Mouse (Mus musculus): ENCODE measurements at regions not wholly inside any gene's neighbourhood (a gene's known extent, or its start where the extent isn't known, plus 50 kb on each side); places are given as distances from the start of the nearest gene placed in this dataset.

DNA sequence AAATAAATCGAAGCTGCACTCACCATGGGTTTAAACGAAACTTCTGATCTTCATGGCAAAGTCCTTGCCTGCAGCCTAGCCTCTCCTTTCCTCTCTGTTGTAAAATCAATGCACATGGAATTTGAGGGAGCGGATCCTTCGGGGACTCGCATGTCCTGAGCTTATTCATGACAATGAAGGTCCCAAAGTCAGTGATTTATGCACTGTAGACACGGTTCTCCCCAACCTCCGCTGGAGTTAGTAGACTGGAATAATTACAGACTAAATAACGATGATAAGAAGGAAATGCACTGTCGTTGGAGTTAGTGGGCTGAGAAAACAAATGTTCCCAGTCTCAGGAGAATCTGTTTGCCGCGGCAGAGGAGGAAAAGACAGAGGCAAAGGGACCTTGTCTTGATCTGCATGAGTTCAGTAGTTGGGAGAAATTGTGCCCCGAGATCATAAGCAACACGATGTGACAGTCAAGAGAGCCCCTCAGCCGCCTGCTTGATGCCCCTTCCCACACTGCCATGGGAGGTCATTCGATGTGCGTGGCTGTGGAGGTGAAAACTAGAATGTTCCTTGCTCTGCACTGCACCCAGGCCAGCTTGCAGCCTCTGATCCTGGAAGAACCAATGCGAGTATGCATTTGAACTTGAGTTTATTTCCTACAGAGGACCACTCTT, 116.1 kb upstream of the Prox1 start:
- no peak for DNase-seq
- TF ChIP-seq POLR2A (IDR thresholded peaks at IDR 0.05; ENCODE audit: low read depth, low read length) (no peak), CTCF (conservative IDR thresholded peaks at IDR 0.05; ENCODE audit: insufficient read depth, insufficient read length, low read depth, low read length) (no peak)

GRCm38 (mm10) chr1:190285636-190286035, 115.1 kb upstream of the Prox1 start:
- 87% methylated on average over 8 of the region's 8 CpGs for WGBS
- DNase-seq, result no peak

More for the DNA sequence above, 116.1 kb upstream of the Prox1 start:
- H3K27ac ChIP-seq (ENCODE audit: insufficient read depth, low read depth, low read length), result no peak overlapping the region
- no peaks in the 10 kb centered on the region for H3K36me3 ChIP-seq (ENCODE audit: control insufficient read depth, insufficient read depth, low read length)
- no peak overlapping the region for H3K4me3 ChIP-seq (ENCODE audit: insufficient read depth, low read depth, low read length)
- 28% methylated on average over 17 of the region's 17 CpGs for WGBS
- H3K27me3 ChIP-seq (replicated peaks; ENCODE audit: control insufficient read depth, insufficient read depth, low read length), result no peaks in the 10 kb centered on the region
- no peaks in the 10 kb centered on the region for H3K4me1 ChIP-seq (ENCODE audit: control insufficient read depth, insufficient read depth, low read length)

DNA sequence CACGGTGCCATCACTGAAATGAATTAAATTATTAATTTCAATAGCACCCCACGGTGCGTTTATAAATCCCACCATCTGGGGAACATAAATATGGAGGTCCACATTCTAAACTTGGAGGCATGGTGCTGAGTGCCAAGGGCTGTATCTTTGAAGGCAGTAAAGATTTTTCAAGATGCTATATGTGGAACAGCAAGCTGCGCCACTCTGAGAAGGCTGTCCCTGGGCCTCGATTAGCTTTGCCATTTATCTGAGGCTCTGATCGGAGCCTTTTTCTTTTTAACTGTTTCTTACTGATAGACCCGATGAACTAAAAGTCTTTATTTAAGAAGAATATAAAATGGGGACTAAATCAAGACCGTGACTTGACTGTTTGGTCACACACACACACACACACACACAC, 114.5 kb upstream of the Prox1 start:
- Histone ChIP-seq H3K27me3 (replicated peaks; ENCODE audit: control insufficient read depth, insufficient read depth, low read length) (no peaks in the 10 kb centered on the region), H3K27ac (ENCODE audit: insufficient read depth, low read depth, low read length) (no peak overlapping the region), H3K36me3 (ENCODE audit: control insufficient read depth, insufficient read depth, low read length) (no peaks in the 10 kb centered on the region), H3K4me1 (ENCODE audit: control insufficient read depth, insufficient read depth, low read length) (no peaks in the 10 kb centered on the region), H3K4me3 (ENCODE audit: insufficient read depth, low read depth, low read length) (no peak overlapping the region)
- WGBS, result 93% methylated on average over 8 of the region's 8 CpGs
- no peak for DNase-seq
- no peak for TF ChIP-seq POLR2A (IDR thresholded peaks at IDR 0.05; ENCODE audit: low read depth, low read length)
- TF ChIP-seq CTCF (conservative IDR thresholded peaks at IDR 0.05; ENCODE audit: insufficient read depth, insufficient read length, low read depth, low read length), result no peak

More at GRCm38 (mm10) chr1:190285636-190286035, 115.1 kb upstream of the Prox1 start:
- no peaks in the 10 kb centered on the region for H3K36me3 ChIP-seq (ENCODE audit: control insufficient read depth, insufficient read depth, low read length)
- no peak overlapping the region for H3K27ac ChIP-seq (ENCODE audit: insufficient read depth, low read depth, low read length)
- TF ChIP-seq POLR2A (IDR thresholded peaks at IDR 0.05; ENCODE audit: low read depth, low read length), result no peak
- TF ChIP-seq CTCF (conservative IDR thresholded peaks at IDR 0.05; ENCODE audit: insufficient read depth, insufficient read length, low read depth, low read length), result no peak
- no peak overlapping the region for H3K4me3 ChIP-seq (ENCODE audit: insufficient read depth, low read depth, low read length)
- no peaks in the 10 kb centered on the region for H3K27me3 ChIP-seq (replicated peaks; ENCODE audit: control insufficient read depth, insufficient read depth, low read length)
- no peaks in the 10 kb centered on the region for H3K4me1 ChIP-seq (ENCODE audit: control insufficient read depth, insufficient read depth, low read length)

GRCm38 (mm10) chr1:190284138-190284537, 113.6 kb upstream of the Prox1 start:
- no peaks in the 10 kb centered on the region for H3K36me3 ChIP-seq (ENCODE audit: control insufficient read depth, insufficient read depth, low read length)
- no peaks in the 10 kb centered on the region for H3K4me1 ChIP-seq (ENCODE audit: control insufficient read depth, insufficient read depth, low read length)
- H3K27me3 ChIP-seq (replicated peaks; ENCODE audit: control insufficient read depth, insufficient read depth, low read length), result no peaks in the 10 kb centered on the region
- no peak for TF ChIP-seq CTCF (conservative IDR thresholded peaks at IDR 0.05; ENCODE audit: insufficient read depth, insufficient read length, low read depth, low read length)
- no peak for TF ChIP-seq POLR2A (IDR thresholded peaks at IDR 0.05; ENCODE audit: low read depth, low read length)
- H3K4me3 ChIP-seq (ENCODE audit: insufficient read depth, low read depth, low read length), result no peak overlapping the region
- DNase-seq, result no peak
- no peak overlapping the region for H3K27ac ChIP-seq (ENCODE audit: insufficient read depth, low read depth, low read length)
- 50% methylated on average over 9 of the region's 9 CpGs for WGBS

DNA sequence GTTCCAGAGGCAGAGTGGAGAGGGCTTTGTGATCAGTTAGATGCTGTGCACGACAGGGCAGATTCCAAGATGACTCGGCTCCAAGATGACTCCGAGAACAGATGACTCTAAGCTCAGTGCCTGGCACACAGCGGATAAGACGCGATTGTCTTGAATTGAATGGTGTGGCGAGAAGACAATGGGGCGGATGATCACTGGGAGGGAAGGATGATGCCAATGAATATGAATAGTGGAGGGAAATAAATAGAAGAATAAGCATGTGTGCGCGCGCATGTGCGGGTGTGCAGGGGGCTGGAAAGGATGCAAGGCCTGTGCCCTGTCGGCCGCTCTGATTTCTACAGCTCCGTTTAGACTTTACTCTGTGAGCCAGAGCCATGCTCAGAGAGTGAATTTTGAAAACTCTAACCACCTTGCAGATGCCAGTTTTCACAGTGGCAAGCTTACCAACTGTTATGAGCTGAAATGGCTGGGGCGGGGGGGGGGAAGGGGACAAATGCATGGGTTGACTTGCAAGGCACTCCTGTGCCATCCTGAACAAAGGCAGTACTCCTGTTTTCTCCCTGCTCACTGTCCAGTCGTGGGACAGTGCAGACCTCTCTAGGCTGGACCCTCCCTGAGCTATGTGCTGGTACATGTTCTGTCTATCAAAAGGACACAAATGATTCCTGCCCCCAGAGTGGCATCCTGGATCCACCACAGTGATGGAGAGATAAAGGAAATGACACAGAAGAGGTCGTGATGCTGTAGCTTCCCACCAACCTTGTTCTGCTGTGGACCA, 109.8 kb upstream of the Prox1 start:
- TF ChIP-seq CTCF (conservative IDR thresholded peaks at IDR 0.05; ENCODE audit: insufficient read depth, insufficient read length, low read depth, low read length), result no peak
- TF ChIP-seq POLR2A (IDR thresholded peaks at IDR 0.05; ENCODE audit: low read depth, low read length), result no peak
- Histone ChIP-seq H3K4me3 (ENCODE audit: insufficient read depth, low read depth, low read length) (no peak overlapping the region), H3K4me1 (ENCODE audit: control insufficient read depth, insufficient read depth, low read length) (no peaks in the 10 kb centered on the region), H3K27me3 (replicated peaks; ENCODE audit: control insufficient read depth, insufficient read depth, low read length) (no peaks in the 10 kb centered on the region), H3K36me3 (ENCODE audit: control insufficient read depth, insufficient read depth, low read length) (no peaks in the 10 kb centered on the region), H3K27ac (ENCODE audit: insufficient read depth, low read depth, low read length) (no peak overlapping the region)
- WGBS, result 92% methylated on average over 18 of the region's 18 CpGs
- no peak for DNase-seq

DNA sequence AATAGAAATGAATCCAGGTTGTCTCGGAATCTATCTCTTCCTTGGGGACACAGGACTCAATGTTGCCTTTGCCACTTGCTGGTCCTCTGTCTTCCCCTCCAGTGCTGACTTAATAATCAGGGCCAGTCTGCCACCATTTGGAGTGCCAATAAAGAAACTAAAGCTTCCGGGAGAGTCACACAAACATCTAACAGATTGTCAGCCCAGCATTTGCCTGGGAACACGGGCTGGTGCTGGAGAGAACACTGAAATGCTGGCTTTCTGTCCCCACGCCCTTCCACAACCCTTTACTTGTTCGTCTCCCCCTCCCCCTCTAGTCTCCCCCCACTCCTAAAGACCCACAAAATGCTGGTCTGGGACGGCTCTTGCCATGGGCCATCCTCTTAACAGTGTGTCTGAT, 104.4 kb upstream of the Prox1 start:
- no peaks in the 10 kb centered on the region for H3K4me1 ChIP-seq (ENCODE audit: control insufficient read depth, insufficient read depth, low read length)
- no peaks in the 10 kb centered on the region for H3K36me3 ChIP-seq (ENCODE audit: control insufficient read depth, insufficient read depth, low read length)
- H3K27me3 ChIP-seq (replicated peaks; ENCODE audit: control insufficient read depth, insufficient read depth, low read length), result no peaks in the 10 kb centered on the region
- H3K4me3 ChIP-seq (ENCODE audit: insufficient read depth, low read depth, low read length), result no peak overlapping the region
- 65% methylated on average over 6 of the region's 6 CpGs for WGBS
- DNase-seq, result no peak
- no peak for TF ChIP-seq CTCF (conservative IDR thresholded peaks at IDR 0.05; ENCODE audit: insufficient read depth, insufficient read length, low read depth, low read length)
- TF ChIP-seq POLR2A (IDR thresholded peaks at IDR 0.05; ENCODE audit: low read depth, low read length), result no peak
- no peak overlapping the region for H3K27ac ChIP-seq (ENCODE audit: insufficient read depth, low read depth, low read length)

GRCm38 (mm10) chr1:190270784-190271385, 100.4 kb upstream of the Prox1 start:
- no peaks in the 10 kb centered on the region for H3K4me1 ChIP-seq (ENCODE audit: control insufficient read depth, insufficient read depth, low read length)
- no peak for DNase-seq
- 89% methylated on average over 17 of the region's 17 CpGs for WGBS

More at GRCm38 (mm10) chr1:190270784-190271385, 100.4 kb upstream of the Prox1 start:
- Histone ChIP-seq H3K4me3 (ENCODE audit: insufficient read depth, low read depth, low read length) (no peak overlapping the region), H3K27me3 (replicated peaks; ENCODE audit: control insufficient read depth, insufficient read depth, low read length) (no peaks in the 10 kb centered on the region), H3K36me3 (ENCODE audit: control insufficient read depth, insufficient read depth, low read length) (no peaks in the 10 kb centered on the region), H3K27ac (ENCODE audit: insufficient read depth, low read depth, low read length) (no peak overlapping the region)
- TF ChIP-seq POLR2A (IDR thresholded peaks at IDR 0.05; ENCODE audit: low read depth, low read length), result no peak
- TF ChIP-seq CTCF (conservative IDR thresholded peaks at IDR 0.05; ENCODE audit: insufficient read depth, insufficient read length, low read depth, low read length), result no peak
